Mouse (Mus musculus): ENCODE data around the gene Cadps. TPM values are rescaled to one million over a fixed set of nuclear protein-coding genes. Genes with fewer than 3 reads are reported as not detected.

The Cadps gene
- polyA plus RNA-seq, 1 experiment: 6.0 TPM

GRCm38 (mm10) chr14:12661430-12661829 is 161.4 kb downstream of the Cadps start:
- no peak overlapping the region for H3K4me3 ChIP-seq (ENCODE audit: control insufficient read depth, insufficient read depth, low read length)
- WGBS: 87% methylated on average over 2 of the region's 2 CpGs

GRCm38 (mm10) chr14:12657351-12657750 is 165.5 kb downstream of the Cadps start:
- DNase-seq: no peak
- no peak for TF ChIP-seq POLR2A (IDR thresholded peaks at IDR 0.05; ENCODE audit: control insufficient read depth, extremely low read depth, insufficient read depth, low read length, poor library complexity)
- TF ChIP-seq CTCF (IDR thresholded peaks at IDR 0.05; ENCODE audit: borderline replicate concordance, control insufficient read depth, extremely low read depth, insufficient read depth, low read length, poor library complexity): no peak
- no peak overlapping the region for H3K27ac ChIP-seq (ENCODE audit: control insufficient read depth, insufficient read depth, low read length)
- no peak overlapping the region for H3K4me3 ChIP-seq (ENCODE audit: control insufficient read depth, insufficient read depth, low read length)
- no peaks in the 10 kb centered on the region for H3K36me3 ChIP-seq (ENCODE audit: control insufficient read depth, insufficient read depth, low read length)
- H3K27me3 ChIP-seq (ENCODE audit: control insufficient read depth, insufficient read depth, low read length): no peaks in the 10 kb centered on the region
- no peaks in the 10 kb centered on the region for H3K4me1 ChIP-seq (replicated peaks; ENCODE audit: control insufficient read depth, insufficient read depth, low read length)
- 24% methylated on average over 4 of the region's 4 CpGs for WGBS

More at GRCm38 (mm10) chr14:12661430-12661829, 161.4 kb downstream of the Cadps start:
- DNase-seq: no peak
- H3K27me3 ChIP-seq (ENCODE audit: control insufficient read depth, insufficient read depth, low read length): no peaks in the 10 kb centered on the region
- TF ChIP-seq CTCF (IDR thresholded peaks at IDR 0.05; ENCODE audit: borderline replicate concordance, control insufficient read depth, extremely low read depth, insufficient read depth, low read length, poor library complexity): no peak
- TF ChIP-seq POLR2A (IDR thresholded peaks at IDR 0.05; ENCODE audit: control insufficient read depth, extremely low read depth, insufficient read depth, low read length, poor library complexity): no peak
- no peaks in the 10 kb centered on the region for H3K4me1 ChIP-seq (replicated peaks; ENCODE audit: control insufficient read depth, insufficient read depth, low read length)
- no peak overlapping the region for H3K27ac ChIP-seq (ENCODE audit: control insufficient read depth, insufficient read depth, low read length)
- H3K36me3 ChIP-seq (ENCODE audit: control insufficient read depth, insufficient read depth, low read length): no peaks in the 10 kb centered on the region

- no peak for TF ChIP-seq POLR2A (IDR thresholded peaks at IDR 0.05; ENCODE audit: control insufficient read depth, extremely low read depth, insufficient read depth, low read length, poor library complexity)
- TF ChIP-seq CTCF (IDR thresholded peaks at IDR 0.05; ENCODE audit: borderline replicate concordance, control insufficient read depth, extremely low read depth, insufficient read depth, low read length, poor library complexity): no peak
- Histone ChIP-seq H3K27ac (ENCODE audit: control insufficient read depth, insufficient read depth, low read length) (no peak overlapping the region), H3K4me1 (replicated peaks; ENCODE audit: control insufficient read depth, insufficient read depth, low read length) (no peaks in the 10 kb centered on the region), H3K36me3 (ENCODE audit: control insufficient read depth, insufficient read depth, low read length) (no peaks in the 10 kb centered on the region), H3K27me3 (ENCODE audit: control insufficient read depth, insufficient read depth, low read length) (no peaks in the 10 kb centered on the region), H3K4me3 (ENCODE audit: control insufficient read depth, insufficient read depth, low read length) (no peak overlapping the region)
- no peak for DNase-seq
- 90% methylated on average over 6 of the region's 6 CpGs for WGBS
Measured at GRCm38 (mm10) chr14:12642868-12643512, 179.9 kb downstream of the Cadps start.

- no peak overlapping the region for H3K4me3 ChIP-seq (ENCODE audit: control insufficient read depth, insufficient read depth, low read length)
- DNase-seq: no peak
- WGBS: 87% methylated on average over 2 of the region's 2 CpGs
Measured at GRCm38 (mm10) chr14:12638762-12639161, 184.1 kb downstream of the Cadps start.

GRCm38 (mm10) chr14:12637121-12637754 is 185.6 kb downstream of the Cadps start:
- H3K27ac ChIP-seq (ENCODE audit: control insufficient read depth, insufficient read depth, low read length): no peak overlapping the region
- no peaks in the 10 kb centered on the region for H3K36me3 ChIP-seq (ENCODE audit: control insufficient read depth, insufficient read depth, low read length)
- H3K4me3 ChIP-seq (ENCODE audit: control insufficient read depth, insufficient read depth, low read length): no peak overlapping the region
- TF ChIP-seq CTCF (IDR thresholded peaks at IDR 0.05; ENCODE audit: borderline replicate concordance, control insufficient read depth, extremely low read depth, insufficient read depth, low read length, poor library complexity) (no peak), POLR2A (IDR thresholded peaks at IDR 0.05; ENCODE audit: control insufficient read depth, extremely low read depth, insufficient read depth, low read length, poor library complexity) (no peak)
- WGBS: 87% methylated on average over 7 of the region's 7 CpGs
- H3K4me1 ChIP-seq (replicated peaks; ENCODE audit: control insufficient read depth, insufficient read depth, low read length): no peaks in the 10 kb centered on the region
- H3K27me3 ChIP-seq (ENCODE audit: control insufficient read depth, insufficient read depth, low read length): no peaks in the 10 kb centered on the region
- DNase-seq: no peak

More at GRCm38 (mm10) chr14:12638762-12639161, 184.1 kb downstream of the Cadps start:
- Histone ChIP-seq H3K27me3 (ENCODE audit: control insufficient read depth, insufficient read depth, low read length) (no peaks in the 10 kb centered on the region), H3K27ac (ENCODE audit: control insufficient read depth, insufficient read depth, low read length) (no peak overlapping the region), H3K36me3 (ENCODE audit: control insufficient read depth, insufficient read depth, low read length) (no peaks in the 10 kb centered on the region), H3K4me1 (replicated peaks; ENCODE audit: control insufficient read depth, insufficient read depth, low read length) (no peaks in the 10 kb centered on the region)
- TF ChIP-seq CTCF (IDR thresholded peaks at IDR 0.05; ENCODE audit: borderline replicate concordance, control insufficient read depth, extremely low read depth, insufficient read depth, low read length, poor library complexity): no peak
- TF ChIP-seq POLR2A (IDR thresholded peaks at IDR 0.05; ENCODE audit: control insufficient read depth, extremely low read depth, insufficient read depth, low read length, poor library complexity): no peak

- Histone ChIP-seq H3K27me3 (ENCODE audit: control insufficient read depth, insufficient read depth, low read length) (no peaks in the 10 kb centered on the region), H3K36me3 (ENCODE audit: control insufficient read depth, insufficient read depth, low read length) (no peaks in the 10 kb centered on the region), H3K4me1 (replicated peaks; ENCODE audit: control insufficient read depth, insufficient read depth, low read length) (no peaks in the 10 kb centered on the region), H3K27ac (ENCODE audit: control insufficient read depth, insufficient read depth, low read length) (no peak overlapping the region), H3K4me3 (ENCODE audit: control insufficient read depth, insufficient read depth, low read length) (no peak overlapping the region)
- TF ChIP-seq POLR2A (IDR thresholded peaks at IDR 0.05; ENCODE audit: control insufficient read depth, extremely low read depth, insufficient read depth, low read length, poor library complexity): no peak
- TF ChIP-seq CTCF (IDR thresholded peaks at IDR 0.05; ENCODE audit: borderline replicate concordance, control insufficient read depth, extremely low read depth, insufficient read depth, low read length, poor library complexity): no peak
- WGBS: 85% methylated on average over 11 of the region's 11 CpGs
- no peak for DNase-seq
Measured at GRCm38 (mm10) chr14:12624256-12625130, 198.4 kb downstream of the Cadps start.
